Mouse (Mus musculus): ENCODE results near the gene Birc3. TPM values are rescaled to one million over a fixed set of nuclear protein-coding genes. Genes with fewer than 3 reads are reported as not detected.
A peak's percentile ranks its signal among the peaks of the same experiment; 100 is the strongest.

Birc3 gene
- polyA plus RNA-seq, 1 experiment = 33.5 TPM

DNA sequence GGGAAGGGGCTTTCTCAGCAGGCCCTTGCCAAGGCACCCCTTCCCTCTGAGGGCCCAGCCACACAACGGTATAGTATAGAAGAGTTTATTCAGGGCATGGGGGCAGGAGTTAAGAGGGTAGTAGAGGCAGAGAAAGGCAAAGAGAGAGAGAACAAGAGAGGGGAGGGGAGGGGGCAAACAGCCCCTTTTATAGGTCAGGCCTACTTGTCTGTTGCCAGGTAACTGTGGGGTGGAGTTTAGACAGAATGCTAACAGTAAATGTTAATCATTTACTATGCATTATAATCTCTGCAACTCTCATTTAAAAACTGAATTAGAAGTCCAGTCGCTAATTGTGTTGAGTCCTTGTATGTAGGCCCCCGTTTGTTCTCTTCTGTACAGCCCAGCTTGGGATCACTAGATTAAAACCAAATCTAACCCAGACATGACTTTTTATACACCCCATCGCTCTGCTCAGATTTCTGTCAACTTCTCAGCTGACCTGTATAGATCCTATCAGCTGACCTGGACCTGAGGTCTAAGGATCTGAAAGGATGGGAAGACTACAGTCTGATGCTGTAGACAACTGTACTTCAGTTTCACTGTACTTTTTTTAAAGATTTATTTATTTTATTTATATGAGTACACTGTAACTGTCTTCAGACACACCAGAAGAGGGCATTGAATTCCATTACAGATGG lies 27.6 kb downstream of the Birc3 start:
- Histone ChIP-seq H3K4me3 (ENCODE audit: control insufficient read depth, insufficient read depth, low read length) (no peak overlapping the region), H3K36me3 (ENCODE audit: control insufficient read depth, insufficient read depth, low read length) (0 out of 2 replicates have a peak, but pooled peaks cover 5% of the 10 kb centered on the region), H3K4me1 (replicated peaks; ENCODE audit: control insufficient read depth, insufficient read depth, low read length) (no peaks in the 10 kb centered on the region), H3K27ac (ENCODE audit: control insufficient read depth, insufficient read depth, low read length) (no peak overlapping the region), H3K27me3 (ENCODE audit: control insufficient read depth, insufficient read depth, low read length) (no peaks in the 10 kb centered on the region)
- TF ChIP-seq POLR2A (IDR thresholded peaks at IDR 0.05; ENCODE audit: control insufficient read depth, extremely low read depth, insufficient read depth, low read length, poor library complexity) = no peak
- no peak for TF ChIP-seq CTCF (IDR thresholded peaks at IDR 0.05; ENCODE audit: borderline replicate concordance, control insufficient read depth, extremely low read depth, insufficient read depth, low read length, poor library complexity)
- no peak for DNase-seq
- 96% methylated on average over 4 of the region's 4 CpGs for whole genome bisulfite sequencing

DNA sequence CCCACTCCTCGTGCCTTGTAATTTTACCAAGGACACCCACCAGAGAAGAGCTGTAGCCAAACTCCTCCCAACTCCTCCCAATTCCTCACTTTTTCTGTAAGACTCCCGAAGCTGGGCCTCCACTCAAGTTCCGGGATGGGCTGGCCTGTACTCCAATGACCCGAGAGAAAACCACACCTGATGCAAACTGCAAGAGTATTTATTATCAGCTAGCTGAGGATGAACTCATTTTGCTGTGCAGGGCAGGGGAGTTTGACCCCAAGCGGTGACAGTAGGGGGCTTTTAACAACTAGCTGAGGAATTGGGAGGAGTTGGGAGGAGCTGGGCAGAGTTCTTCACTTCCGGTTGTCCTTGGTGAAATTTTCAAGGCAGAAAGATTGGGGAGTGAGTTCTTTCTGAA lies 31.8 kb downstream of the Birc3 start:
- no peaks in the 10 kb centered on the region for H3K36me3 ChIP-seq (ENCODE audit: control insufficient read depth, insufficient read depth, low read length)
- H3K4me1 ChIP-seq (replicated peaks; ENCODE audit: control insufficient read depth, insufficient read depth, low read length) = no peaks in the 10 kb centered on the region
- no peak overlapping the region for H3K27ac ChIP-seq (ENCODE audit: control insufficient read depth, insufficient read depth, low read length)
- 97% methylated on average over 6 of the region's 6 CpGs for WGBS
- H3K27me3 ChIP-seq (ENCODE audit: control insufficient read depth, insufficient read depth, low read length) = no peaks in the 10 kb centered on the region
- no peak for DNase-seq
- no peak overlapping the region for H3K4me3 ChIP-seq (ENCODE audit: control insufficient read depth, insufficient read depth, low read length)
- TF ChIP-seq POLR2A (IDR thresholded peaks at IDR 0.05; ENCODE audit: control insufficient read depth, extremely low read depth, insufficient read depth, low read length, poor library complexity) (no peak), CTCF (IDR thresholded peaks at IDR 0.05; ENCODE audit: borderline replicate concordance, control insufficient read depth, extremely low read depth, insufficient read depth, low read length, poor library complexity) (no peak)

DNA sequence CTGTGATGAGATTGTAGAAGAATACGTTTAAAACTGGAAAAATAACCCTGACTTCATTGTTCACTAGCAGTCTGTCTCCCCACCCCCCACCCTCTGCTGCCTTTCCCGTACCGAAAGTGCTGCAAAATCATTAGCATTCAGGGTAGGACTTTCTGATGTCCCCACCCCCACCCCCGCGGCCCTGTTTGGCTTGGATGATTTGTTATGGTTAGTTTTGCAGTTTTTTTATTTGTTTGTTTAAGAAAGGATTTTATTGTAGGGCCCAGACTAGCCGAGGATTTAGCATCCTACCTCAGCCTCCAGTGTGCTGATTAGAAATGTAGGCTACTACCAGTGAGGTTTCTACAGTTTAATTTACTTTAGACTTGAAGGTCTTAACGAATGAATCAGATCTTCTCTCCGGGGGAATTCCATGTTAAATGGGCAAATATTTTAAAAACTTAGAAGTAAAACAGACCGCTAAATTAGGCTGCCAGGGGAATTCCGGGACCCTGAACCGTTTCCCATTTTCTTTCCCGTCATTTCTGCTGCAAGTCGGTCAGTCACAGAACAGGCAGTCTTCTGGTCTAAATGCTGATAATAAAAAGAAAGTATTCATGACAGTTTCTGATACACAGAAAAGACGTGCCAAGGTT lies 35.1 kb downstream of the Birc3 start:
- WGBS = 40% methylated on average over 14 of the region's 14 CpGs
- Histone ChIP-seq H3K36me3 (ENCODE audit: control insufficient read depth, insufficient read depth, low read length) (peaks cover 8% of the 10 kb centered on the region), H3K27ac (ENCODE audit: control insufficient read depth, insufficient read depth, low read length) (peak overlapping the region; percentile 36; the same call in 1 of the 2 replicates), H3K4me1 (replicated peaks; ENCODE audit: control insufficient read depth, insufficient read depth, low read length) (peaks cover 7% of the 10 kb centered on the region), H3K4me3 (ENCODE audit: control insufficient read depth, insufficient read depth, low read length) (no peak overlapping the region), H3K27me3 (ENCODE audit: control insufficient read depth, insufficient read depth, low read length) (no peaks in the 10 kb centered on the region)
- no peak for DNase-seq
- TF ChIP-seq POLR2A (IDR thresholded peaks at IDR 0.05; ENCODE audit: control insufficient read depth, extremely low read depth, insufficient read depth, low read length, poor library complexity) = no peak
- TF ChIP-seq CTCF (IDR thresholded peaks at IDR 0.05; ENCODE audit: borderline replicate concordance, control insufficient read depth, extremely low read depth, insufficient read depth, low read length, poor library complexity) = no peak

DNA sequence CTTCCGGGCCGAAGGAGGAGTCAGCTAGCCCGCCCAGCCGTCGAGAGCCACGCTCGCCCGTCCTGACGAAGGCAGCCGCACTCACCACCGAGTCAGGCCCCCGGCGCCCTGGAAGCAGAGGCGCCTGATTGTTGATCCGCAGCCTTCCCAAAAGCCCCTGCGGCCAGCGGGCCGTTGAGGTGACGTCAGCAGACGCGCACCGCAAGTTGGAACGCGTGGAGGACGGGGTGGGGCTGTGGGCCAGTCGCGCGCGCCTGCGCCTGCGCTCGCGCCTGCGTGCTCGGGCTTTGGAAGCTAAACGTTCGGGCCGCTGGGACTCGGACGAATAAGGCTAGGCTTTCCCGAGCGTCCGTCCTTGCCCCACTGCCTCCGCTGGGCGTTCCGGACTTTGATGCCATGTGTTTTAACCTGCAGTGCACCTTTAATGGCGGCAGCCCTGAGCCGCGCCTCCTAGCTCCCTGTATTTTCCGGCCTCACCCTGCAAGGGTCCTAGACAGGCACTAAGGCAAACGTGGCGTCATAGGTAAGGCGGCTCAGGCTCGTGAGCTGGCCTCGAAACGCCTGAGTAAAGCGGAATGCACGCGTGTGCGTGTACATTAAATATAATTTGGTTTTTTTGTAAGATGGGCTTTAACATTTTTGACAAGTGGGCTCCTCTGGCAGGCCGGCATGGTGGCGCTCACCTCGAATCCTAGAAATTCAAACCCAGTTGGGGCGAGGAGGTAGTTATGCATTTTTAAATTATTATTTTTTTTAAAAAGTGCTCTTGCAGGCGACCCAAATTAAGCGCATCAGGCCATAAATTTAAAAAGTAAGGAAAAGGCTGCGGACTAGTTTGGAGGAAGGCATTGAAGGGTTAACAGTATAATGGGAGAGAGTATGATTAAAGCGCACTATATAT lies 35.8 kb downstream of the Birc3 start, which contains the start of gene Birc2:
Gene Birc2, minus strand, starts transcription at position 160 of the 901 bp plus-strand sequence.
- under 1% methylated on average over 68 of the region's 68 CpGs for WGBS
- Histone ChIP-seq H3K27me3 (ENCODE audit: control insufficient read depth, insufficient read depth, low read length) (no peaks in the 10 kb centered on the region), H3K4me1 (replicated peaks; ENCODE audit: control insufficient read depth, insufficient read depth, low read length) (peaks cover 8% of the 10 kb centered on the region), H3K27ac (ENCODE audit: control insufficient read depth, insufficient read depth, low read length) (peak within 1 kb of the TSS; percentile 94), H3K36me3 (ENCODE audit: control insufficient read depth, insufficient read depth, low read length) (peaks cover 8% of the 10 kb centered on the region), H3K4me3 (ENCODE audit: control insufficient read depth, insufficient read depth, low read length) (peak within 1 kb of the TSS; percentile 69)
- peak; percentile 94 for DNase-seq
- TF ChIP-seq CTCF (IDR thresholded peaks at IDR 0.05; ENCODE audit: borderline replicate concordance, control insufficient read depth, extremely low read depth, insufficient read depth, low read length, poor library complexity) (peak; percentile 52; the same call in 1 of the 2 replicates), POLR2A (IDR thresholded peaks at IDR 0.05; ENCODE audit: control insufficient read depth, extremely low read depth, insufficient read depth, low read length, poor library complexity) (peak; percentile 97)

DNA sequence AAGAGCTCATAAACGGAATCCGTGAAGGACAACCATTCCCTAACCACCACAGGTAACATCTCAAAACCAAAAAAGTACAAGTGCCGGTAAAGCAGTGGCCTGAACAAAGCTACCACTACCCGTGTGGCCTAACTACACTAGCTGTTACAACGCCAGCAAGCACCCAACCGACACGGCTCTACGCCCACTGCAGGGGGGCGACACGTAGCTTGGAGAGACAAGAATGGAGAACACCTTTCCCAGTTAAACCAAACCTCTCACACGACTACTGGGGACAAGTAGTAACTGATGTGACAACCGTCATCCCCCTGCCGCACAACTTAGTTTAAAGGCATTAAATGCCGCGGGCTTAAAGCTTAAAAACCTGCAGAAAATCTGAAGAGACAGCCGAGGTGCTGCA lies 36.7 kb downstream of the Birc3 start:
- peak overlapping the region; percentile 94 for H3K27ac ChIP-seq (ENCODE audit: control insufficient read depth, insufficient read depth, low read length)
- WGBS = under 1% methylated on average over 16 of the region's 16 CpGs
- peak; percentile 54 for DNase-seq
- peak overlapping the region; percentile 69 for H3K4me3 ChIP-seq (ENCODE audit: control insufficient read depth, insufficient read depth, low read length)
- no peak for TF ChIP-seq POLR2A (IDR thresholded peaks at IDR 0.05; ENCODE audit: control insufficient read depth, extremely low read depth, insufficient read depth, low read length, poor library complexity)
- H3K27me3 ChIP-seq (ENCODE audit: control insufficient read depth, insufficient read depth, low read length) = no peaks in the 10 kb centered on the region
- peaks cover 9% of the 10 kb centered on the region for H3K4me1 ChIP-seq (replicated peaks; ENCODE audit: control insufficient read depth, insufficient read depth, low read length)
- peaks cover 8% of the 10 kb centered on the region for H3K36me3 ChIP-seq (ENCODE audit: control insufficient read depth, insufficient read depth, low read length)

DNA sequence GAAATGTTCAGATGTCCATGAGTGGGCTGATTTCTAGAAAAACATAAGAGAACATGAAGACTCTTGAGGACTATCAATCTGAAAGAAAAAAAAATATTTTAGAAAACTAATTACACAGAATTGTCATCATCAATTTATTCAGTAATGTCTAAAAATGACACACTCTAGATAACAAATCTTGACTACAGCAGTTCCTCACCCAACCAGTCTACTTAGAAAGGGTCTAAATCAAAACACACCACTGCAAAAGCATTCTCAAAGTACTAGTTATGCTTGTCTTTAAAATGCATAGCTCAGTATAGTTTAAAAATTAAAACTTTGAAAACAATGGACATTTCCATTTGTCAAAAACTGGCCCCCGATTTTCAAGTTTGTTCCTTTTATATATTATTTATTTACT lies 37.7 kb downstream of the Birc3 start:
- no peak for DNase-seq

More for the DNA sequence above, 37.7 kb downstream of the Birc3 start:
- H3K4me3 ChIP-seq (ENCODE audit: control insufficient read depth, insufficient read depth, low read length) = no peak overlapping the region
- H3K27ac ChIP-seq (ENCODE audit: control insufficient read depth, insufficient read depth, low read length) = no peak overlapping the region
- H3K4me1 ChIP-seq (replicated peaks; ENCODE audit: control insufficient read depth, insufficient read depth, low read length) = peaks cover 9% of the 10 kb centered on the region
- no peaks in the 10 kb centered on the region for H3K27me3 ChIP-seq (ENCODE audit: control insufficient read depth, insufficient read depth, low read length)
- peaks cover 8% of the 10 kb centered on the region for H3K36me3 ChIP-seq (ENCODE audit: control insufficient read depth, insufficient read depth, low read length)
- WGBS = 93% methylated on average over 1 of the region's 1 CpGs
- TF ChIP-seq CTCF (IDR thresholded peaks at IDR 0.05; ENCODE audit: borderline replicate concordance, control insufficient read depth, extremely low read depth, insufficient read depth, low read length, poor library complexity) (no peak), POLR2A (IDR thresholded peaks at IDR 0.05; ENCODE audit: control insufficient read depth, extremely low read depth, insufficient read depth, low read length, poor library complexity) (no peak)

Data from thymus, adult 2 months (tissue).